16 mouse cellular contexts compared by ENCODE assay signal in the genomic region with DNA sequence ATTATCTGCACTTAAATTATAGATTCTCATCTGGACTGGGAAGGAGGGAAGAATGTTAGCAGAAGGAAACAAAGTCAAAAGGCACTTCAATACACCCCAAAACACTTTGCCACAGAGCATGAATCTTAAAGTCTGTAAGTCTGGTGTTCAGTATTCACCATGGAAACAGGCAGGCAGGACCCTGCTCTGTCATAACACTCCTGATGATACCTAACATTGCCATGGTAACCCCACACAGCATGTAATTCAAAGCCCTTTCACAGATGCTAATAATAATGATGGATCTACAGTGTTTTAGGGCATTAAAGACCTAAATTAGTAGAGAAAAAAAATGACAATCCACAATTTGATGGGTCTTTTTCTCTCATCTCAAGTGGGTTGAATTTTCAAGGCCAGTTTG.
A peak's percentile ranks its signal among the peaks of the same experiment; 100 is the strongest.
DNase-seq lines count a peak whose midpoint lies in the region; ATAC-seq and TF ChIP-seq lines count a peak whose summit lies in the region.
"Had no signal": no experiment of that assay in that cellular context is flagged by ENCODE, and none has a peak within 500 bp of the region (broad histone marks: within the 10 kb centered on the region; RNA-seq: fewer than 3 reads in every experiment).

No protein-coding gene starts in this region.

- H3K4me2 ChIP-seq in forebrain, embryonic 13.5 days = no peak overlapping the region
- H3K4me2 ChIP-seq in hindbrain, postnatal 0 days (ENCODE audit: low read depth, low read length) = no peak overlapping the region
- H3K4me2 ChIP-seq: heart, embryonic 11.5 days; intestine, embryonic 15.5 days; liver, embryonic 15.5 days had no signal

- peak overlapping the region; percentile 21; the same call in 1 of the 2 replicates for H3K27ac ChIP-seq in forebrain, embryonic 13.5 days
- H3K27ac ChIP-seq in hindbrain, postnatal 0 days = no peak overlapping the region
- H3K27ac ChIP-seq: intestine, embryonic 15.5 days; liver, embryonic 15.5 days had no signal

- peak; percentile 16 for DNase-seq in heart, adult 11 months
- DNase-seq in heart, postnatal 14 days = no peak
- DNase-seq in R1 (ENCODE audit: low read depth, low spot score) = peak; percentile 13
- DNase-seq in hindbrain, postnatal 0 days (ENCODE audit: low spot score) = peak; percentile 40
- no peak for DNase-seq in embryo, embryonic 10 days (ENCODE audit: low spot score)
- no peak for DNase-seq in kidney, postnatal 36 days
- no peak for DNase-seq in cerebellum, adult 9-11 months
- DNase-seq: adrenal gland, postnatal 10 days; cerebellum, postnatal 14 days; heart, postnatal 36 days; thymus, adult 2 months had no signal

- H3K27me3 ChIP-seq in forebrain, embryonic 13.5 days = no peaks in the 10 kb centered on the region
- no peaks in the 10 kb centered on the region for H3K27me3 ChIP-seq in hindbrain, postnatal 0 days (ENCODE audit: insufficient read depth, low read length)
- H3K27me3 ChIP-seq: intestine, embryonic 15.5 days; liver, embryonic 15.5 days had no signal

- intact Hi-C loops in heart, postnatal 14 days (cut with DNase I) = no loop called here

- no peak for TF ChIP-seq CTCF in hindbrain, postnatal 0 days (IDR thresholded peaks at IDR 0.05; ENCODE audit: low read depth)

- peaks cover 29% of the 10 kb centered on the region; the same call in 1 of the 2 replicates for H3K4me1 ChIP-seq in forebrain, embryonic 13.5 days
- no peaks in the 10 kb centered on the region; the same call in 1 of the 2 replicates for H3K4me1 ChIP-seq in hindbrain, postnatal 0 days (ENCODE audit: insufficient read depth, low read length)
- H3K4me1 ChIP-seq: liver, embryonic 15.5 days had no signal

- no peak overlapping the region for H3K9ac ChIP-seq in forebrain, embryonic 13.5 days
- H3K9ac ChIP-seq in hindbrain, postnatal 0 days (replicated peaks; ENCODE audit: low read length) = no peak overlapping the region
- H3K9ac ChIP-seq: intestine, embryonic 15.5 days; liver, embryonic 15.5 days had no signal

- no peaks in the 10 kb centered on the region for H3K9me3 ChIP-seq in forebrain, embryonic 13.5 days (replicated peaks)
- H3K9me3 ChIP-seq in hindbrain, postnatal 0 days (ENCODE audit: low read length) = no peaks in the 10 kb centered on the region
- H3K9me3 ChIP-seq: intestine, embryonic 15.5 days; liver, embryonic 15.5 days had no signal

- peak; percentile 92 for ATAC-seq in forebrain, embryonic 13.5 days
- peak; percentile 60; the same call in 1 of the 2 replicates for ATAC-seq in hindbrain, postnatal 0 days
- ATAC-seq: intestine, embryonic 15.5 days; lung, postnatal 0 days had no signal

- H3K4me3 ChIP-seq in forebrain, embryonic 13.5 days = no peak overlapping the region
- H3K4me3 ChIP-seq in hindbrain, postnatal 0 days (ENCODE audit: low read length) = no peak overlapping the region
- H3K4me3 ChIP-seq: intestine, embryonic 15.5 days; liver, embryonic 15.5 days had no signal

- no peaks in the 10 kb centered on the region for H3K36me3 ChIP-seq in forebrain, embryonic 13.5 days (ENCODE audit: poor library complexity, severe bottlenecking)
- no peaks in the 10 kb centered on the region for H3K36me3 ChIP-seq in hindbrain, postnatal 0 days (ENCODE audit: insufficient read depth, low read length)
- H3K36me3 ChIP-seq: intestine, embryonic 15.5 days; liver, embryonic 15.5 days had no signal

Comparison
In these comparisons a context has a peak if more than half of its experiments do, and no peak if none do; other contexts are left out.
1. DNase-seq: peak in heart, adult 11 months (single experiment), R1 (single experiment) and hindbrain, postnatal 0 days (single experiment); none in heart, postnatal 14 days (0 of 2), embryo, embryonic 10 days (single experiment), kidney, postnatal 36 days (0 of 2) and cerebellum, adult 9-11 months (single experiment).